Mouse (Mus musculus) heart, embryonic 16.5 days (tissue): Measurements from ENCODE around the gene Snd1. TPM values are rescaled to one million over a fixed set of nuclear protein-coding genes. Genes with fewer than 3 reads are reported as not detected.
A peak's percentile ranks its signal among the peaks of the same experiment; 100 is the strongest.

Experiments used
- ATAC-seq: fragments of 200-750 bp; cut with Nextera tagmentation; replicated peaks from 2 replicates; pipeline ENCODE4 v1.8.0; 2017; ENCODE audit warnings: moderate number of reproducible peaks; ENCODE audit not compliant: insufficient read depth, low FRiP score; ENCODE audit errors: extremely low read depth
- H3K27ac ChIP-seq: fragments of 300-500 bp; sonication (generic); 2 replicates; pipeline ENCODE4 v1.5.1; 2014; ENCODE audit warnings: mild to moderate bottlenecking, low read length, control low read depth, moderate library complexity
- H3K27me3 ChIP-seq: fragments of 300-500 bp; sonication (generic); 2 replicates; pipeline ENCODE4 v1.6.1; 2014; ENCODE audit warnings: low read length, mixed read lengths; ENCODE audit not compliant: control insufficient read depth, insufficient read depth
- H3K36me3 ChIP-seq: fragments of 300-500 bp; sonication (generic); 2 replicates; pipeline ENCODE4 v1.6.1; 2014; ENCODE audit not compliant: control insufficient read depth, insufficient read depth
- H3K4me1 ChIP-seq: fragments of 300-500 bp; sonication (generic); 2 replicates; pipeline ENCODE4 v1.6.1; 2014; ENCODE audit warnings: low read length, mixed read lengths; ENCODE audit not compliant: control insufficient read depth, insufficient read depth
- H3K4me2 ChIP-seq: fragments of 300-500 bp; sonication (generic); 2 replicates; pipeline ENCODE4 v1.6.1; 2014; ENCODE audit warnings: low read depth, mild to moderate bottlenecking, control low read depth, low read length
- H3K4me3 ChIP-seq: fragments of 300-500 bp; sonication (generic); 2 replicates; pipeline ENCODE4 v1.5.1; 2014; ENCODE audit warnings: mild to moderate bottlenecking, control low read depth, low read length
- H3K9ac ChIP-seq: fragments of 300-500 bp; sonication (generic); 2 replicates; pipeline ENCODE4 v1.6.1; 2014; ENCODE audit warnings: low read length, control low read depth
- H3K9me3 ChIP-seq: fragments of 300-500 bp; sonication (generic); replicated peaks from 2 replicates; pipeline ENCODE4 v1.6.1; 2016; ENCODE audit warnings: low read length; ENCODE audit not compliant: control insufficient read depth
- WGBS: fragments of 180-500 bp; shearing (Covaris S2); extraction: QIAGEN DNeasy Blood & Tissue Kit; methylation state at CpG from one replicate; pipeline ENCODE4 v1.1.7; 2014; 5-methylcytosine and 5-hydroxymethylcytosine counted together
- polyA plus RNA-seq: library from polyadenylated mRNA; unstranded; fragments of >200 nt; fragmentation: Nextera tagmentation; extraction: Ambion mirVana; gene quantifications from 2 replicates; pipeline ENCODE4 v1.2.1, GENCODE M21; 2015

Snd1 gene
- polyA plus RNA-seq, 1 experiment from 2014 or later = 81.8 TPM

DNA sequence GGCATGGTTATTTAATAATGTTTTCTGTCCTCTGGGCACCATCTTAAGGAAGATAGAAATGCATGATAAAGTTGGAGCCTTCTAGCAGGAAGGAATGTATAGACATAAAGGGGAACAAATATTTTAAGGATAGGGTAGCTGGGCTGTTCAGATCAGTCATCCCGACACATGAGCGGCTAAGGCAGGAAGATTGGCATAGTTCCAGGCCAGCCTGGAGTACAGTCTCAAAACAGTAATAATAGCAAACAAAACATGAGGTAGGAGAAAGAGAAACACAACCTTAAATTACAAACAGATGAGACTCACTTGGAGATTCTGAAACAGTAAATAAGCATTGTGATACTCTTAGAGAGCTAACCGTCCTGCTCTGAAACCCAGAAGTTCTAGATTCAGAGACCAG is 276.2 kb downstream of the Snd1 start:
- H3K9ac ChIP-seq = no peak overlapping the region
- no peaks in the 10 kb centered on the region for H3K9me3 ChIP-seq
- H3K27me3 ChIP-seq = no peaks in the 10 kb centered on the region
- H3K27ac ChIP-seq = no peak overlapping the region
- H3K4me1 ChIP-seq = peaks cover 8% of the 10 kb centered on the region
- 43% methylated on average over 3 of the region's 3 CpGs for WGBS
- no peak for ATAC-seq
- peaks cover 9% of the 10 kb centered on the region; the same call in 1 of the 2 replicates for H3K36me3 ChIP-seq
- H3K4me2 ChIP-seq = no peak overlapping the region
- no peak overlapping the region for H3K4me3 ChIP-seq

DNA sequence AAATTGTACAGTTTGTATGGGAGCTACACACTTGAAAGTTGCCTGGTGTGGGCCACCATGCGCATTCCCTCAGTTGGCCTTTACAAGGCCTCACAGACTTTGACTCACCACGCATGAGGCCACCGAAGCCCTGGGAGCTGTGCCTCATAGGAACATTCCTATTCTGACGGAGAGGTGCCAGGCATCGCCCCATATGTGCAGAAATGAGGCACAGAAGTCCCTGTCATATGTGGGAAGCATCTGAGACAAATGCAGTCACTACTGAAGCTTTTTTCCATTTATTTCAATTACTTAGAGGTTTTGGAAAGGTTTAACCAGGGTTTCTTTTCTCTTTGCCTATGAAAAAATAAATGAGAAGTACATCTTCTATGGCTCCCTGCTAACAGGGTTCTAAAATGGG is 278.3 kb downstream of the Snd1 start:
- no peak for ATAC-seq
- H3K4me1 ChIP-seq = peaks cover 9% of the 10 kb centered on the region
- WGBS = 94% methylated on average over 5 of the region's 5 CpGs

DNA sequence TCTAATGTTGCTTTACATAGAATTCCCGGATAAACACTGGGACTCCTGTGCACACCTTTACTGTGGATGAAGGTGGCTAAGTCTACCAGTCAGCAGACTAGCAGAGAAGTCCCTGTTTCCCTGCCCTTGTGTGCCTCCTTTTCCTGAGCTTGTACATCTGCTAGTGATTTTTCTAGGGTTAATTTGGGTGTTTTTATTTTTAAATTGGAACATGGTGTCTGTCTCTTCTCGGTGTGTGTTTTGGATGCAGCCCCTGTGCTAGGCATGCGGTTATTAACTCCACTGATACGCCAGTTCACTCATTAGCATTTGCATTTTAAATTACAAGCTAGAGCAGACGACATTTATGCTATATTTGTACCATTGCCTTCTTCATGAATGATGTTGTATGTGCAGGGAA is 278.7 kb downstream of the Snd1 start:
- no peak for ATAC-seq
- H3K36me3 ChIP-seq = 0 out of 2 replicates have a peak, but pooled peaks cover 4% of the 10 kb centered on the region
- H3K4me2 ChIP-seq = no peak overlapping the region
- H3K27ac ChIP-seq = no peak overlapping the region
- H3K9me3 ChIP-seq = no peaks in the 10 kb centered on the region
- WGBS = 90% methylated on average over 5 of the region's 5 CpGs
- no peak overlapping the region for H3K9ac ChIP-seq
- H3K4me1 ChIP-seq = peaks cover 9% of the 10 kb centered on the region
- no peaks in the 10 kb centered on the region for H3K27me3 ChIP-seq
- no peak overlapping the region for H3K4me3 ChIP-seq

More for the DNA sequence above, 278.3 kb downstream of the Snd1 start:
- Histone ChIP-seq H3K9me3 (no peaks in the 10 kb centered on the region), H3K4me2 (no peak overlapping the region), H3K9ac (no peak overlapping the region), H3K36me3 (0 out of 2 replicates have a peak, but pooled peaks cover 4% of the 10 kb centered on the region), H3K27me3 (no peaks in the 10 kb centered on the region), H3K4me3 (no peak overlapping the region), H3K27ac (no peak overlapping the region)

GRCm38 (mm10) chr6:28754127-28754898 is 279.4 kb downstream of the Snd1 start:
- no peak overlapping the region for H3K27ac ChIP-seq
- no peak overlapping the region for H3K4me3 ChIP-seq
- H3K4me2 ChIP-seq = no peak overlapping the region
- ATAC-seq = no peak
- H3K9ac ChIP-seq = no peak overlapping the region
- 0 out of 2 replicates have a peak, but pooled peaks cover 4% of the 10 kb centered on the region for H3K36me3 ChIP-seq
- WGBS = 89% methylated on average over 6 of the region's 6 CpGs
- H3K9me3 ChIP-seq = no peaks in the 10 kb centered on the region
- H3K27me3 ChIP-seq = no peaks in the 10 kb centered on the region
- H3K4me1 ChIP-seq = peaks cover 12% of the 10 kb centered on the region

DNA sequence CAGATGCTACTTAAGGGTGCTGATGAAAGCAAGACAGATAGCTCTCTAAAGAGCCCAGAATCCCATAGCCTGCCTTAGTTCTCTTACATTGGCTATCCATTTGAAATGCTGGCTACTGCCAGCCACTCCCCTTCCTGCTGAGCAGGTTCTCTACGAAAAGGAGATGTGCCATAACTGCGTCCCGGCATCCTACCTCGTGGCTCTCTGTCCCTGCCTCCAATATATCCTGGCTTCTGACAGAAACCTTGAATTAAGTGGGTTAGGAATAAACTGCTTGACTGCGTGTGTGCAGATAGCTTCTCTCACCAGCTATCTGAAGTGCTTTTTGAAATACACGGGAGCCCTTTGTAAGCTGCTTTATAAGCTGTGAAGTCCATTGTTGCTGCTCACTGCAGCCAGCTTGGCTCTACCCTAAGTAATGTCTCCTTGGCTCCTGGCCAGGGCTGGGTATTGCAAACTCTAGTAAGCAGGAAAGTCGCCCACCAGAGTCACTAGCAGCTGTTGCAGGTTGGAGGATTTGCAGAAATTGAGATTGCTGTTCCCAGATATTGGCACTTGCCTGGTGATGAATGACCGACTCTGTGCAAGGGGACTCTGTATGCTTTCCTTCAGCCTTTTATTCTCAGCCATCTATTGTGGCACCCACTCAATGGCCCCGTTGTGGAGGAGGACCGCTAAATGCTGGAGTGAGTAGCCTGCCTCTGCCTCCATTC is 281.5 kb downstream of the Snd1 start:
- Histone ChIP-seq H3K4me3 (no peak overlapping the region), H3K4me2 (no peak overlapping the region), H3K9ac (no peak overlapping the region), H3K4me1 (peaks cover 20% of the 10 kb centered on the region), H3K27me3 (no peaks in the 10 kb centered on the region), H3K36me3 (0 out of 2 replicates have a peak, but pooled peaks cover 4% of the 10 kb centered on the region), H3K27ac (no peak overlapping the region), H3K9me3 (no peaks in the 10 kb centered on the region)
- WGBS = 45% methylated on average over 10 of the region's 10 CpGs
- 0 out of 2 replicates have a peak, but pooled peaks have one; percentile 37 for ATAC-seq

DNA sequence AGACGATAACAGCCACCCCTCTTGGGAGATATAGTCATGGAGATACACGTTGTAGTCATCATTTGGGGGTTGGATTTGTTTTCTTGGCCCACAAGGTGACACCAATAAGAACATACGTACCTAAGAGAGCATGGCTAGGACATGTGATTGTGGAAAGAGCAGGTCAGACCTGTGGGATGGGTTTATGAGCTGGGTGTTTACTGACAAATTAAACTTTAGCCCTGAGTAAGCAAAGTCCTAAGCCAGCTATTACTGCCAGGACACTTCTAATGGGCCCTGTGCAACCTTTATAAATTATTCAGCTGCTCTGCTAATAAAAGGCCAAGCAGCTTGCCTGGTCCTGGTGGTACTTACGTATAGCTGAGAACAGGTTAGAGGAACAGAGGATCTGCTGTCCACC is 283.4 kb downstream of the Snd1 start:
- Histone ChIP-seq H3K9ac (no peak overlapping the region), H3K9me3 (no peaks in the 10 kb centered on the region), H3K4me1 (peaks cover 20% of the 10 kb centered on the region), H3K4me2 (no peak overlapping the region), H3K36me3 (0 out of 2 replicates have a peak, but pooled peaks cover 4% of the 10 kb centered on the region), H3K4me3 (no peak overlapping the region), H3K27me3 (no peaks in the 10 kb centered on the region), H3K27ac (no peak overlapping the region)
- ATAC-seq = no peak
- 86% methylated on average over 4 of the region's 4 CpGs for WGBS

DNA sequence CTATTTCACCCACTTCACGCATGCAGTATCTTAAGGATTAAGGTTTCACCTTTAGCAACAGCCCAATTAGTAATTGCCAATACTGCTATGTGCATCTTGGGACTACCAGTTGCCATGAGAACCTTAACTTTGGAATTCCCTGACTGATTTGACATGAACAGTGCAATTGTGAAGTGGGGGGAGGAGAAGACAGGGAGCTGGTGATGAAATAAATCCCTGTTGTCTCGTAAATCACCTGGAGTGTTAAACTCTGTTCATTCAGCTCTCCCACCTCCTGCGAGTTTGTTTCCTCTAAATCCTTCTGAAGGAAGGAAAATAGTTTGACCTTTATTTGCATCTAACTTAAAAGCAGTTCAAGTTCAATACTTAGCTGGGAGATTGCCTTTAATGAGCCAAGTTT is 286.8 kb downstream of the Snd1 start:
- WGBS = 69% methylated on average over 3 of the region's 3 CpGs
- H3K27ac ChIP-seq = no peak overlapping the region
- H3K4me3 ChIP-seq = no peak overlapping the region
- no peak overlapping the region for H3K9ac ChIP-seq
- peaks cover 12% of the 10 kb centered on the region for H3K4me1 ChIP-seq
- H3K4me2 ChIP-seq = no peak overlapping the region
- no peaks in the 10 kb centered on the region for H3K9me3 ChIP-seq
- no peak for ATAC-seq
- H3K27me3 ChIP-seq = no peaks in the 10 kb centered on the region
- H3K36me3 ChIP-seq = no peaks in the 10 kb centered on the region

- H3K4me1 ChIP-seq = peaks cover 11% of the 10 kb centered on the region; the same call in 1 of the 2 replicates
- 64% methylated on average over 5 of the region's 5 CpGs for WGBS
- no peak for ATAC-seq
Observed at GRCm38 (mm10) chr6:28762132-28762775, 287.3 kb downstream of the Snd1 start.

More at GRCm38 (mm10) chr6:28762132-28762775, 287.3 kb downstream of the Snd1 start:
- H3K9me3 ChIP-seq = no peaks in the 10 kb centered on the region
- no peak overlapping the region for H3K4me2 ChIP-seq
- H3K9ac ChIP-seq = no peak overlapping the region
- H3K36me3 ChIP-seq = no peaks in the 10 kb centered on the region
- no peak overlapping the region for H3K4me3 ChIP-seq
- no peak overlapping the region for H3K27ac ChIP-seq
- no peaks in the 10 kb centered on the region for H3K27me3 ChIP-seq
